Mouse (Mus musculus): ENCODE results near the gene Edem3. TPM values are rescaled to one million over a fixed set of nuclear protein-coding genes. Genes with fewer than 3 reads are reported as not detected.
A peak's percentile ranks its signal among the peaks of the same experiment; 100 is the strongest.

Gene Edem3
- polyA plus RNA-seq, 1 experiment = not detected

GRCm38 (mm10) chr1:151756425-151756728, 1.2 kb downstream of the Edem3 start:
- peak overlapping the region; percentile 80 for H3K4me3 ChIP-seq (ENCODE audit: insufficient read depth, low read depth, low read length)
- TF ChIP-seq CTCF (IDR thresholded peaks at IDR 0.05; ENCODE audit: insufficient read depth, low read depth, low read length) = no peak
- TF ChIP-seq POLR2A (IDR thresholded peaks at IDR 0.05; ENCODE audit: insufficient read depth, low read depth, low read length) = no peak
- H3K4me1 ChIP-seq (ENCODE audit: control insufficient read depth, insufficient read depth, low read length) = no peaks in the 10 kb centered on the region
- 5% methylated on average over 1 of the region's 1 CpGs for WGBS
- H3K27ac ChIP-seq (ENCODE audit: insufficient read depth, low read depth, low read length) = no peak overlapping the region

DNA sequence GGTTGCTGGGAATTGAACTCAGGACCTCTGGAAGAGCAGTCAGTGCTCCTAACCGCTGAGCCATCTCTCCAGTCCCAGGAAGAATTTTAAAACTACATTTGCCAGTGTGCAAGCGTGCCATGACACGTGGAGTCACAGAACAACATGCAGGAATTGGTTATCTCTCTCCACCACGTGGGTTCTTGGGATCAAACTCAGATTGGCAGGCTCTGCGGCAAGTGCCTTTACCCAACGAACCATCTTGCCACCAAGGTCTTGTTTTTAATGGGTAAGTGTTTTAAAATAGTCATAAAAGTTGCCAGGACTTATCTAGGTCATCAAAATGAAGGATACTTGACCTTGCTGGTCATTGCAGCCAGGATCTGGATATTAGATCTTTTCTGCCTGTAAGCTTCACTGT, 3.1 kb downstream of the Edem3 start:
- no peak overlapping the region for H3K27ac ChIP-seq (ENCODE audit: insufficient read depth, low read depth, low read length)
- no peaks in the 10 kb centered on the region for H3K4me1 ChIP-seq (ENCODE audit: control insufficient read depth, insufficient read depth, low read length)
- no peak for TF ChIP-seq POLR2A (IDR thresholded peaks at IDR 0.05; ENCODE audit: insufficient read depth, low read depth, low read length)
- TF ChIP-seq CTCF (IDR thresholded peaks at IDR 0.05; ENCODE audit: insufficient read depth, low read depth, low read length) = no peak
- WGBS = 91% methylated on average over 6 of the region's 6 CpGs
- no peak overlapping the region for H3K4me3 ChIP-seq (ENCODE audit: insufficient read depth, low read depth, low read length)

- Histone ChIP-seq H3K4me3 (ENCODE audit: insufficient read depth, low read depth, low read length) (no peak overlapping the region), H3K27ac (ENCODE audit: insufficient read depth, low read depth, low read length) (no peak overlapping the region), H3K4me1 (ENCODE audit: control insufficient read depth, insufficient read depth, low read length) (no peaks in the 10 kb centered on the region)
- 79% methylated on average over 2 of the region's 2 CpGs for WGBS
- TF ChIP-seq CTCF (IDR thresholded peaks at IDR 0.05; ENCODE audit: insufficient read depth, low read depth, low read length) (no peak), POLR2A (IDR thresholded peaks at IDR 0.05; ENCODE audit: insufficient read depth, low read depth, low read length) (no peak)
Measured at GRCm38 (mm10) chr1:151758991-151759390, 3.8 kb downstream of the Edem3 start.

- WGBS = 30% methylated on average over 3 of the region's 3 CpGs
- Histone ChIP-seq H3K27ac (ENCODE audit: insufficient read depth, low read depth, low read length) (no peak overlapping the region), H3K4me1 (ENCODE audit: control insufficient read depth, insufficient read depth, low read length) (peaks cover 3% of the 10 kb centered on the region; the same call in 1 of the 2 replicates), H3K4me3 (ENCODE audit: insufficient read depth, low read depth, low read length) (no peak overlapping the region)
- TF ChIP-seq CTCF (IDR thresholded peaks at IDR 0.05; ENCODE audit: insufficient read depth, low read depth, low read length) (no peak), POLR2A (IDR thresholded peaks at IDR 0.05; ENCODE audit: insufficient read depth, low read depth, low read length) (no peak)
Measured at GRCm38 (mm10) chr1:151764236-151764635, 9.1 kb downstream of the Edem3 start.

DNA sequence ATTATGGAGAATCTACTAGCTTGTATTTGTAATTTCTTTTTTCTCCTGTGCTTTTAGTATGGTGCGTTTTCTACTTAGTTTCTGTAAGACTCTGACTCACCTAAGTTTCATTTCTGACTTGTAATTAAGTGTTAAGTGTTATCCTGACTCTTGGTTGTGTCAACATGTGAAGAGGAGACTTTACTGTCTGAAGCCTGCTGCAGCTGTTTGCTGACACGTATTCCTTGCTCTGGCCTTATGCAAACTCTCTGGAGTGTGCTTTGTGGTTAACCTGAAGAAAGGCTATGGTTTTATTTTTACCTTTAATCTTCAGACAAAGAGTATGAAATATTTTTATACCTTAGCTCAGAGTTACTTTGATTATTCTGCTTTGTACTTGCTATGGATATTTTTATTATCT, 11.0 kb downstream of the Edem3 start:
- no peak overlapping the region for H3K27ac ChIP-seq (ENCODE audit: insufficient read depth, low read depth, low read length)
- H3K4me1 ChIP-seq (ENCODE audit: control insufficient read depth, insufficient read depth, low read length) = peaks cover 5% of the 10 kb centered on the region; the same call in 1 of the 2 replicates
- WGBS = 37% methylated on average over 2 of the region's 2 CpGs
- H3K4me3 ChIP-seq (ENCODE audit: insufficient read depth, low read depth, low read length) = no peak overlapping the region
- no peak for TF ChIP-seq CTCF (IDR thresholded peaks at IDR 0.05; ENCODE audit: insufficient read depth, low read depth, low read length)
- no peak for TF ChIP-seq POLR2A (IDR thresholded peaks at IDR 0.05; ENCODE audit: insufficient read depth, low read depth, low read length)

- TF ChIP-seq CTCF (IDR thresholded peaks at IDR 0.05; ENCODE audit: insufficient read depth, low read depth, low read length) (no peak), POLR2A (IDR thresholded peaks at IDR 0.05; ENCODE audit: insufficient read depth, low read depth, low read length) (no peak)
- Histone ChIP-seq H3K4me3 (ENCODE audit: insufficient read depth, low read depth, low read length) (no peak overlapping the region), H3K4me1 (ENCODE audit: control insufficient read depth, insufficient read depth, low read length) (peaks cover 5% of the 10 kb centered on the region; the same call in 1 of the 2 replicates), H3K27ac (ENCODE audit: insufficient read depth, low read depth, low read length) (no peak overlapping the region)
- WGBS = 82% methylated on average over 3 of the region's 3 CpGs
Measured at GRCm38 (mm10) chr1:151766976-151767654, 11.9 kb downstream of the Edem3 start.

GRCm38 (mm10) chr1:151769200-151769913, 14.2 kb downstream of the Edem3 start:
- Histone ChIP-seq H3K4me3 (ENCODE audit: insufficient read depth, low read depth, low read length) (no peak overlapping the region), H3K27ac (ENCODE audit: insufficient read depth, low read depth, low read length) (no peak overlapping the region), H3K4me1 (ENCODE audit: control insufficient read depth, insufficient read depth, low read length) (peaks cover 5% of the 10 kb centered on the region; the same call in 1 of the 2 replicates)
- TF ChIP-seq POLR2A (IDR thresholded peaks at IDR 0.05; ENCODE audit: insufficient read depth, low read depth, low read length) (no peak), CTCF (IDR thresholded peaks at IDR 0.05; ENCODE audit: insufficient read depth, low read depth, low read length) (no peak)
- 46% methylated on average over 3 of the region's 3 CpGs for WGBS

DNA sequence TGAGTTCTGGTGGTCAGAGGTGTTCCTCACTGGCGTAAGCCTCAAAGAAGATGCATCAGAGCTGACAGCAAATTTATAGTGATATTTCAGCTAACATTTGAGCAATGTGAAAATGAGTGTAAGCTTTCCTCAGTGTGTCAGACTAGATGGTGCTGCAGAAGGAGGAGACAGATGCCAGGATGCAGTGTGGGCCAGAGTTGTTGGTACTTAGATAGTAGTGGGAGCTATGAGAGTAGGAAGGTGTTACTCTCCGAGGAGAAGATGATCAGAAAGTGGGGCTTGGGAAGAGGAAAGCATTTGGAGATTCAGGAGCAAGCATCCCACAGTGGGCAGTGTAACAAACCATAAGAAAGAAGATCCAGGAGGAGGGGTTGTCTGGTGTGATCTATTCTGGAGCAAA, 22.4 kb downstream of the Edem3 start:
- no peak overlapping the region for H3K4me3 ChIP-seq (ENCODE audit: insufficient read depth, low read depth, low read length)
- H3K27ac ChIP-seq (ENCODE audit: insufficient read depth, low read depth, low read length) = no peak overlapping the region
- 96% methylated on average over 2 of the region's 2 CpGs for WGBS
- no peak for TF ChIP-seq POLR2A (IDR thresholded peaks at IDR 0.05; ENCODE audit: insufficient read depth, low read depth, low read length)
- no peak for TF ChIP-seq CTCF (IDR thresholded peaks at IDR 0.05; ENCODE audit: insufficient read depth, low read depth, low read length)
- peaks cover 3% of the 10 kb centered on the region; the same call in 1 of the 2 replicates for H3K4me1 ChIP-seq (ENCODE audit: control insufficient read depth, insufficient read depth, low read length)

GRCm38 (mm10) chr1:151778592-151778991, 23.4 kb downstream of the Edem3 start:
- Histone ChIP-seq H3K4me1 (ENCODE audit: control insufficient read depth, insufficient read depth, low read length) (peaks cover 3% of the 10 kb centered on the region; the same call in 1 of the 2 replicates), H3K27ac (ENCODE audit: insufficient read depth, low read depth, low read length) (no peak overlapping the region), H3K4me3 (ENCODE audit: insufficient read depth, low read depth, low read length) (no peak overlapping the region)
- WGBS = 43% methylated on average over 1 of the region's 1 CpGs
- TF ChIP-seq CTCF (IDR thresholded peaks at IDR 0.05; ENCODE audit: insufficient read depth, low read depth, low read length) = no peak
- no peak for TF ChIP-seq POLR2A (IDR thresholded peaks at IDR 0.05; ENCODE audit: insufficient read depth, low read depth, low read length)

Measured in olfactory bulb, adult 2 months (tissue).